Mouse (Mus musculus) heart, adult 2 months (tissue): ENCODE results near the gene Iqschfp.
A peak's percentile ranks its signal among the peaks of the same experiment; 100 is the strongest.

ENCODE experiments used
- CTCF ChIP-seq: fragments of 200-600 bp; IDR thresholded peaks from 2 replicates; pipeline ENCODE4 v1.8.1; 2022; ENCODE audit warnings: antibody characterized with exemption, mild to moderate bottlenecking, moderate library complexity
- EP300 ChIP-seq: fragments of 200-500 bp; IDR thresholded peaks from 2 replicates; pipeline ENCODE4 v1.6.1; 2011; ENCODE audit warnings: low read depth, low read length, control low read depth; ENCODE audit not compliant: insufficient read depth
- POLR2A ChIP-seq: fragments of 200-500 bp; IDR thresholded peaks from 2 replicates; pipeline ENCODE4 v1.6.1; 2011; ENCODE audit warnings: mild to moderate bottlenecking, low read depth, low read length, control low read depth; ENCODE audit not compliant: insufficient read depth

GRCm38 (mm10) chr3:68508629-68509028, 616.6 kb downstream of the Iqschfp start:
- no peak for TF ChIP-seq POLR2A
- TF ChIP-seq CTCF: no peak
- TF ChIP-seq EP300: peak; percentile 73; the same call in 1 of the 2 replicates
